Mouse (Mus musculus) kidney, adult 8-10 months (tissue): ENCODE results near the gene Tm4sf5.

Experiments used
- DNase-seq, 2 experiments: peaks; one replicate each; pipeline ENCODE4 v3.0.0; 2022

Gene Tm4sf5

GRCm38 (mm10) chr11:70553940-70554339 lies 48.9 kb downstream of the Tm4sf5 start:
- no peak for DNase-seq

GRCm38 (mm10) chr11:70557545-70557944 lies 52.5 kb downstream of the Tm4sf5 start:
- DNase-seq, result peak in 1 of 2 experiments; percentile 23
